Mouse (Mus musculus) hindbrain, embryonic 15.5 days (tissue): ENCODE data around the gene Elp1. TPM values are rescaled to one million over a fixed set of nuclear protein-coding genes. Genes with fewer than 3 reads are reported as not detected.

ENCODE experiments used
- ATAC-seq: fragments of 200-750 bp; cut with Nextera tagmentation; 2 replicates; pipeline ENCODE4 v1.8.0; 2017; ENCODE audit warnings: low read depth, moderate number of reproducible peaks, moderate TSS enrichment; ENCODE audit not compliant: low FRiP score
- H3K27ac ChIP-seq: fragments of 300-500 bp; sonication (generic); replicated peaks from 2 replicates; pipeline ENCODE4 v1.5.1; 2015; ENCODE audit warnings: mild to moderate bottlenecking, inconsistent platforms
- H3K27me3 ChIP-seq: fragments of 300-500 bp; sonication (generic); 2 replicates; pipeline ENCODE4 v1.6.1; 2015; ENCODE audit warnings: control low read depth, inconsistent platforms
- H3K36me3 ChIP-seq: fragments of 300-500 bp; sonication (generic); 2 replicates; pipeline ENCODE4 v1.6.1; 2015; ENCODE audit warnings: control low read depth, inconsistent platforms
- H3K4me1 ChIP-seq: fragments of 300-500 bp; sonication (generic); replicated peaks from 2 replicates; pipeline ENCODE4 v1.6.1; 2015; ENCODE audit warnings: control low read depth, inconsistent platforms
- H3K4me2 ChIP-seq: fragments of 300-500 bp; sonication (generic); 2 replicates; pipeline ENCODE4 v1.6.1; 2015; ENCODE audit warnings: moderate library complexity, mild to moderate bottlenecking, inconsistent platforms
- H3K4me3 ChIP-seq: fragments of 300-500 bp; sonication (generic); 2 replicates; pipeline ENCODE4 v1.5.1; 2015; ENCODE audit warnings: mild to moderate bottlenecking, inconsistent platforms
- H3K9ac ChIP-seq: fragments of 300-500 bp; sonication (generic); 2 replicates; pipeline ENCODE4 v1.6.1; 2015; ENCODE audit warnings: inconsistent platforms
- H3K9me3 ChIP-seq: fragments of 300-500 bp; sonication (generic); 2 replicates; pipeline ENCODE4 v1.6.1; 2016; ENCODE audit warnings: control low read depth, inconsistent platforms
- WGBS: fragments of 180-500 bp; shearing (Covaris S2); methylation state at CpG from one replicate; pipeline ENCODE4 v1.1.7; 2015; 5-methylcytosine and 5-hydroxymethylcytosine counted together
- polyA plus RNA-seq: library from polyadenylated mRNA; unstranded; fragments of >200 nt; fragmentation: Nextera tagmentation; extraction: Ambion mirVana; gene quantifications from 2 replicates; pipeline ENCODE4 v1.2.1, GENCODE M21; 2015

Elp1 gene
- polyA plus RNA-seq, 1 experiment from 2014 or later, result 58.0 TPM

- Histone ChIP-seq H3K27ac (no peak overlapping the region), H3K9me3 (no peaks in the 10 kb centered on the region), H3K4me1 (no peaks in the 10 kb centered on the region), H3K27me3 (no peaks in the 10 kb centered on the region), H3K9ac (no peak overlapping the region), H3K4me3 (no peak overlapping the region), H3K4me2 (no peak overlapping the region), H3K36me3 (peaks cover 81% of the 10 kb centered on the region)
- WGBS, result 93% methylated on average over 1 of the region's 1 CpGs
- ATAC-seq, result no peak
Observed at GRCm38 (mm10) chr4:56757693-56758092, 44.4 kb downstream of the Elp1 start.

DNA sequence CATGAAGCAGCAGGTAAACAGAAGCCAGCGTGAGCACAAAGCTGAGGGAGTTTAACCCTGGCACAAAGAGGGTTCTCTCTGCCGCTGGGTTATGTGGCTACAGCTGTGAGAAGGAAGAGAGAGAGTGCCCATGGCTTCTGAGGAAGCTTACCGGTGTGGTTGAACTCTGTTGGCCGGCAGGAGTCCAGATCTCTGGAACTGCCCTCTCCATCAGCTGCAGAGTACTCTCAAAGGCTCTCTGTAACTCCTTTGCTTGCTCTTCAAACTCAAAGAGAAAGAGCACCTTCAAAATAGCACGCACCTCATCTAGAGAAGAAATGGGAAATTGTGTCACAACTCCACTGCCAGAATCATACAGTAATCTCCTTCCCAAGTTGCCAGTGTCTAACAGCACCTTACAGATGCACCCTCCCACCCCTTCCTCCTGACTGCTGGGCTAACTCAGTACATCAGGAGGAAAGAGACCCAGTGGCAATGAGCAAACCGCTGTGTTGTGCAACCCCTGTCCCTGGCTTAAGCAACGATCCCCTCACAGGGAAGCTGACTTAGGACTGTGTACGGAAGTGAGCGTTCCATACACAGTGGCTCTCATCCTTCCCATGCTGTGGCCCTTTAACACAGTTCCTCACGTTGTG lies 45.0 kb downstream of the Elp1 start:
- H3K4me1 ChIP-seq, result no peaks in the 10 kb centered on the region
- H3K9me3 ChIP-seq, result no peaks in the 10 kb centered on the region
- no peak overlapping the region for H3K9ac ChIP-seq
- WGBS, result 94% methylated on average over 10 of the region's 10 CpGs
- ATAC-seq, result no peak
- no peak overlapping the region for H3K27ac ChIP-seq
- H3K27me3 ChIP-seq, result no peaks in the 10 kb centered on the region
- no peak overlapping the region for H3K4me3 ChIP-seq
- H3K4me2 ChIP-seq, result no peak overlapping the region
- peaks cover 80% of the 10 kb centered on the region for H3K36me3 ChIP-seq

DNA sequence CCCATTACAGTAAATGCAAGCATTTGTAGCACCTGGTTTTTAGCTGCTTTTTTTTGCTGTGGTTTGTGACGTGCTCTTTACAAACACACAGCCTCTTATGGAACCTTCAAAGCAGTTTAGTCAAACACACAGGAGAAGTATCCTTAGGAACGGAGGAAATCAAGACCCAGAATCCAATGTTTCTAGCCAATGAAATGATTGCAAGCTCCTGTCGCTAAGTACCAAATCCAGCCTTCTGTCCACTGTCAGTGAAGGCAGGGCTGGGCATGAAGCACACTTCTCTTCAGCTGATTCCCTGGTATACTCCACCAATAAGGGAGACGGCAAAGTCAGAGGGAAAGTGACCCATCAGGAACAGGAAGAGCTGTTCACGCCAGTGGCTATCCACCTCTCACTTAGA lies 46.1 kb downstream of the Elp1 start:
- no peak overlapping the region for H3K9ac ChIP-seq
- 95% methylated on average over 5 of the region's 5 CpGs for WGBS
- no peak overlapping the region for H3K4me3 ChIP-seq
- H3K4me1 ChIP-seq, result no peaks in the 10 kb centered on the region
- H3K4me2 ChIP-seq, result no peak overlapping the region
- no peak overlapping the region for H3K27ac ChIP-seq
- peaks cover 88% of the 10 kb centered on the region for H3K36me3 ChIP-seq
- ATAC-seq, result no peak
- no peaks in the 10 kb centered on the region for H3K27me3 ChIP-seq
- no peaks in the 10 kb centered on the region for H3K9me3 ChIP-seq

DNA sequence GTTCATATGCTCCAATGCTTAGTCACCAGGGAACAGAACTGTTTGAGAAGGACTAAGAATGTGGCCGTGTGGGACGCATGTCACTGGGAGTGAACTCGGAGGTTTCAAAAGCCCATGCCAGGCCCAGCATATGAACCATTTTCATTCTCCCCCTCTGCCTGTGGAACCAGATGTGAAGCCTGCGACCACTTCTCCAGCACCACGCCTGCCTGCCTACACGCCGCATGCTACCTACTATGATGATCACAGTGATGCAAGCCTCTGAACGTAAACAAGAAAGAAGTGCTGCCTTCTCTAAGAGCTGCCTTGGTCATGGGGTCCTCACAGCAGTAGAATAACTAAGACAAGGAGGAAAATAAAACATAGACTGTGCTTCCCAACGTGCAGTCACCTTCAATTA lies 54.7 kb downstream of the Elp1 start:
- Histone ChIP-seq H3K4me3 (no peak overlapping the region), H3K27me3 (no peaks in the 10 kb centered on the region), H3K27ac (no peak overlapping the region), H3K4me1 (no peaks in the 10 kb centered on the region), H3K4me2 (no peak overlapping the region), H3K9me3 (no peaks in the 10 kb centered on the region), H3K36me3 (peaks cover 38% of the 10 kb centered on the region), H3K9ac (no peak overlapping the region)
- 97% methylated on average over 9 of the region's 9 CpGs for WGBS
- ATAC-seq, result no peak

DNA sequence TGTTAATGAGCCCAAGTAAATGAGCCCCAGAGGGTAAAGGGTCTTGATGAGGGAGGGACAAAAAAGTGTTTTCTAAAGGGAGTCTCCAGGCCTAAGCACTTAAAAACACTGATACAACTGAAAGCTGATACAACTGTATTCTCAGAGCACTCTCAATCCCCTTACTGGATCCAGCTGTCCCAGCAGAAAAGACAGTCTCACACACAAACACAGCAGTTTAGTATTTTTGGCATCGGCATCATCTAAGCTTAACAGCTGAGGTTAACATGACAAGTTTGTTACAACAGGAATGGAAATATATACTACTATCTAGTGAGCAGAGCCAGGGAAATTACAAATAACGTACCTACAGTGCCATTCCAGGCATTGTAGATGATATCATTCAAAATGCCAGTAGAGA lies 55.8 kb downstream of the Elp1 start:
- Histone ChIP-seq H3K27ac (no peak overlapping the region), H3K4me3 (no peak overlapping the region), H3K27me3 (no peaks in the 10 kb centered on the region), H3K4me2 (no peak overlapping the region), H3K9ac (no peak overlapping the region), H3K36me3 (peaks cover 30% of the 10 kb centered on the region), H3K4me1 (no peaks in the 10 kb centered on the region), H3K9me3 (no peaks in the 10 kb centered on the region)
- ATAC-seq, result no peak
- WGBS, result 96% methylated on average over 2 of the region's 2 CpGs

GRCm38 (mm10) chr4:56743363-56744195 lies 58.6 kb downstream of the Elp1 start, which contains the start of gene Actl7a:
TSS of gene Actl7a (plus strand) at chr4:56743413.
- H3K4me3 ChIP-seq, result no peak within 1 kb of the TSS
- H3K4me1 ChIP-seq, result no peaks in the 10 kb centered on the region
- ATAC-seq, result no peak
- H3K36me3 ChIP-seq, result peaks cover 10% of the 10 kb centered on the region
- H3K9ac ChIP-seq, result no peak within 1 kb of the TSS
- H3K27ac ChIP-seq, result no peak within 1 kb of the TSS
- 96% methylated on average over 21 of the region's 21 CpGs for WGBS
- H3K4me2 ChIP-seq, result no peak within 1 kb of the TSS
- no peaks in the 10 kb centered on the region for H3K9me3 ChIP-seq
- H3K27me3 ChIP-seq, result no peaks in the 10 kb centered on the region

GRCm38 (mm10) chr4:56742698-56743097 lies 59.4 kb downstream of the Elp1 start:
- H3K36me3 ChIP-seq, result peaks cover 8% of the 10 kb centered on the region; the same call in 1 of the 2 replicates
- H3K4me3 ChIP-seq, result no peak overlapping the region
- H3K4me2 ChIP-seq, result no peak overlapping the region
- H3K4me1 ChIP-seq, result no peaks in the 10 kb centered on the region
- 87% methylated on average over 4 of the region's 4 CpGs for WGBS
- no peak for ATAC-seq
- H3K27me3 ChIP-seq, result no peaks in the 10 kb centered on the region
- H3K9me3 ChIP-seq, result no peaks in the 10 kb centered on the region
- no peak overlapping the region for H3K27ac ChIP-seq
- no peak overlapping the region for H3K9ac ChIP-seq

DNA sequence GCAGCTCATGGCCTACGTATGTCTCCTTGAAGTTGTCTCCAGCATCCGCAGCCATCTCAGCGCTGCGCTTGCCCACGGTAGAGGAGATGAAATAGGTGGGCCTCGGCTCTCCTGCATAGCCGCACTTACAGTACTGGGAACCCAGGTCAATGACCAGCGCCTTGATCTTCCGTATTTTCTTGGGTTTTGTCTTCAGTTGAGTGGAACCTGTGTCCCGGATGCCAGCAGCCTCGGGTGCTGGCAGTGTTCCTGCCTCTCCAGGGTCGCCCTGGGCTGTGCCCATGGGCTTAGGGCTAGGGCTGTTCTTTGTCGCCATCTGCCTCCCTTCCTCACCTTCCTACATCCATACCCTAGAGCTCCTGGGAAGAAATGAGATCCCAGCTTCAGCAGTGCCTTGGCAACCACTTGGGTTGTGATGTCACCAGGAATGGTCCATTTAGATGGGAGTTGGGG lies 61.1 kb downstream of the Elp1 start, which contains the start of gene Actl7b:
Gene Actl7b (minus strand): TSS at position 403 of the 453 bp plus-strand sequence.
- H3K9ac ChIP-seq, result no peak within 1 kb of the TSS
- no peaks in the 10 kb centered on the region for H3K4me1 ChIP-seq
- H3K36me3 ChIP-seq, result peaks cover 4% of the 10 kb centered on the region; the same call in 1 of the 2 replicates
- H3K27me3 ChIP-seq, result no peaks in the 10 kb centered on the region
- H3K9me3 ChIP-seq, result no peaks in the 10 kb centered on the region
- no peak within 1 kb of the TSS for H3K27ac ChIP-seq
- H3K4me3 ChIP-seq, result no peak within 1 kb of the TSS
- 92% methylated on average over 13 of the region's 13 CpGs for WGBS
- H3K4me2 ChIP-seq, result no peak within 1 kb of the TSS
- ATAC-seq, result no peak

- Histone ChIP-seq H3K9me3 (no peaks in the 10 kb centered on the region), H3K36me3 (peaks cover under 1% of the 10 kb centered on the region; the same call in 1 of the 2 replicates), H3K27ac (no peak overlapping the region), H3K4me2 (no peak overlapping the region), H3K4me1 (no peaks in the 10 kb centered on the region), H3K27me3 (no peaks in the 10 kb centered on the region), H3K4me3 (no peak overlapping the region), H3K9ac (no peak overlapping the region)
- ATAC-seq, result no peak
- WGBS, result 98% methylated on average over 20 of the region's 20 CpGs
Observed at GRCm38 (mm10) chr4:56740611-56741010, 61.5 kb downstream of the Elp1 start.

DNA sequence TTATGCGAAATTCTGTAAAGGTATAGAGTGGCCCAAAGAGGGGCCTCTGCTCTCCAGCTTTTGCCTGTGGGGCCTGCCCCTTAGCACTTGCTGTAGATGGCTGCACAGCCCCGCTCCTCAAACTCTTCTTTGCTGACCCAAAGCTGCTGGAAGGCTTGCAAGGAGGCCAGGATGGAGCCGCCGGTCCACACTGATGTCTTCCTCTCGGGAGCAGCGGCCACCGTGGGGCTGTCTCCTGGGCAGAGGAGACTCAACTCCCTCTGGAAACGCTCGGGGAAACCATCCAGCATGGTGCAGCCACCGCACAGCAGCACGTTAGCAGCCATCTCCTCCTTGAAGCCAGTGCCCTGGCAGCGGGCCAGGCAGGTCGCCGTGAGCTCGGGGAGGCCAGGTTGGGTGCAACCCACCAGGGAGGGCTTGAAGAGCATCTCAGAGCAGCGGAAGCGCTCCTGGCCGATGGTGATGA lies 62.1 kb downstream of the Elp1 start, which contains the start of gene Gm26657:
Gene Gm26657 (plus strand): TSS at position 51 of the 466 bp plus-strand sequence.
- H3K27ac ChIP-seq, result no peak within 1 kb of the TSS
- WGBS, result 89% methylated on average over 18 of the region's 18 CpGs

DNA sequence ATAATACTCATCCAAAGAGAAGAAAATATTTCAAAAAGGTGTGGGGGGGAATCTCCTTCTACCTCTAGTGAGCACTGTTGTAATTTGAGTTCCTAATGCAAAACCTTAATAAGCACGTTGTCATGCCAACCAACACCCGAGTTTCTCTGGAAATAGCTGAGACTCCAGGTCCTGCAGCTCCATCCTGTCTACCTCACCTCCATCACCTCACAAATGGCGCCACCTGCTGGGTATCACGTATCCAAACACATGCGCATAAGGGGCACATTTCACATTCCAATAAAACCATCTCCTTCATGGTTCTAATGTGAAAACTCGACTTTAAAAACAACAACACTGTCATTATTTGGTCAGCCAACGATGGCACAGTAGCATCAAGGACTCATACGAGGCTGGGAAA lies 76.3 kb downstream of the Elp1 start:
- Histone ChIP-seq H3K27me3 (no peaks in the 10 kb centered on the region), H3K4me2 (no peak overlapping the region), H3K4me3 (no peak overlapping the region), H3K4me1 (no peaks in the 10 kb centered on the region), H3K9me3 (0 out of 2 replicates have a peak, but pooled peaks cover 2% of the 10 kb centered on the region), H3K27ac (no peak overlapping the region), H3K36me3 (no peaks in the 10 kb centered on the region), H3K9ac (no peak overlapping the region)
- WGBS, result 55% methylated on average over 8 of the region's 8 CpGs
- no peak for ATAC-seq

More for the DNA sequence above, 62.1 kb downstream of the Elp1 start, which contains the start of gene Gm26657:
- no peaks in the 10 kb centered on the region for H3K27me3 ChIP-seq
- H3K36me3 ChIP-seq, result no peaks in the 10 kb centered on the region; the same call in 1 of the 2 replicates
- H3K4me1 ChIP-seq, result no peaks in the 10 kb centered on the region
- ATAC-seq, result no peak
- H3K9me3 ChIP-seq, result no peaks in the 10 kb centered on the region
- no peak within 1 kb of the TSS for H3K4me3 ChIP-seq
- no peak within 1 kb of the TSS for H3K4me2 ChIP-seq
- H3K9ac ChIP-seq, result no peak within 1 kb of the TSS

DNA sequence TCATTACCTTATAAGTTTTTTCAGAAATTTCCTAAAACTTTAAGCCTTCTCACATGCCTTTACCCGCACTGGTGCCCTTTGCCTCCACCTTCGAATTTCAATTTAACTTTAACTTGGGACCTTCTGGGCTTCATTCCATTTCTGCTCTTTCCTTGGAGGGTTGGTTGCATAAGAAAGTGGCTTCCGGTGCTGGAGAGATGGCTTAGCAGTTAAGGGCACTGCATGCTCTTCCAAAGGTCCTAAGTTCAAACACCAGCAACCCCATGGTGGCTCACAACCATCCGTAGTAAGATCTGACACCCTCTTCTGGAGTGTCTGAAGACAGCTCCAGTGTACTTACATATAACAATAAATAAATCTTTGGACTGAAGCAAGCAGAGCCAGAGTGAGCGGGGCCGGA lies 78.9 kb downstream of the Elp1 start:
- no peaks in the 10 kb centered on the region for H3K36me3 ChIP-seq
- H3K9me3 ChIP-seq, result 0 out of 2 replicates have a peak, but pooled peaks cover 2% of the 10 kb centered on the region
- no peak overlapping the region for H3K9ac ChIP-seq
- H3K27me3 ChIP-seq, result no peaks in the 10 kb centered on the region
- no peak overlapping the region for H3K4me2 ChIP-seq
- WGBS, result 93% methylated on average over 6 of the region's 6 CpGs
- H3K27ac ChIP-seq, result no peak overlapping the region
- no peaks in the 10 kb centered on the region for H3K4me1 ChIP-seq
- no peak overlapping the region for H3K4me3 ChIP-seq
- no peak for ATAC-seq
